Mouse (Mus musculus) spleen, adult 2 months (tissue): ENCODE data around the gene Chil1.

Experiments
- CTCF ChIP-seq: fragments of 200-500 bp; IDR thresholded peaks from 2 replicates; pipeline ENCODE4 v1.5.1; 2011; ENCODE audit warnings: mild to moderate bottlenecking, inconsistent platforms; ENCODE audit not compliant: insufficient read depth, insufficient read length, insufficient replicate concordance; ENCODE audit errors: extremely low read depth
- POLR2A ChIP-seq: fragments of 200-500 bp; IDR thresholded peaks from 2 replicates; pipeline ENCODE4 v1.6.1; 2011; ENCODE audit warnings: low read depth, low read length, inconsistent platforms

DNA sequence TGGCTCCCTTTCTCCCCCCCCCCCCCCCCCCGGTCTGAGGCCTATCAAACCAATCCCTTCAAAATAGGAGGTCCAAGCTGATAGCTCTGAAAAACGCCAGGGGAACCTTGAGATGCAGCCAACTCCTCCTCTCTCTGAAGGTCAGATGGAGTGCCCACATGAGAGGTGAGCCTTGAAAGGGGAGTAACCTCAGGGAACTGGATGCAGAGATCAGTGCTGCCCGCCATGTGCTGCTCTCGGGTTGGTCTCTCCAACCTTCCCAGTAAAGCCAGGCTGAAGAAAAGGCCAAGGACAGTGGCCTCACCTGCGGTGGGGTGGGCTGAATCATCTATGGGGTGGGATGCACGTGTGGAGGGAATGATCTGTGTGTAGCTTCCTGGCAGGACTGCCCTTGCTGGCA lies 30.4 kb downstream of the Chil1 start:
- TF ChIP-seq POLR2A (no peak), CTCF (no peak)
